Mouse (Mus musculus): ENCODE data around the gene Ccdc92b. TPM values are rescaled to one million over a fixed set of nuclear protein-coding genes. Genes with fewer than 3 reads are reported as not detected.

Gene Ccdc92b
- polyA plus RNA-seq, 1 experiment from 2014 or later, result 0.69 TPM

DNA sequence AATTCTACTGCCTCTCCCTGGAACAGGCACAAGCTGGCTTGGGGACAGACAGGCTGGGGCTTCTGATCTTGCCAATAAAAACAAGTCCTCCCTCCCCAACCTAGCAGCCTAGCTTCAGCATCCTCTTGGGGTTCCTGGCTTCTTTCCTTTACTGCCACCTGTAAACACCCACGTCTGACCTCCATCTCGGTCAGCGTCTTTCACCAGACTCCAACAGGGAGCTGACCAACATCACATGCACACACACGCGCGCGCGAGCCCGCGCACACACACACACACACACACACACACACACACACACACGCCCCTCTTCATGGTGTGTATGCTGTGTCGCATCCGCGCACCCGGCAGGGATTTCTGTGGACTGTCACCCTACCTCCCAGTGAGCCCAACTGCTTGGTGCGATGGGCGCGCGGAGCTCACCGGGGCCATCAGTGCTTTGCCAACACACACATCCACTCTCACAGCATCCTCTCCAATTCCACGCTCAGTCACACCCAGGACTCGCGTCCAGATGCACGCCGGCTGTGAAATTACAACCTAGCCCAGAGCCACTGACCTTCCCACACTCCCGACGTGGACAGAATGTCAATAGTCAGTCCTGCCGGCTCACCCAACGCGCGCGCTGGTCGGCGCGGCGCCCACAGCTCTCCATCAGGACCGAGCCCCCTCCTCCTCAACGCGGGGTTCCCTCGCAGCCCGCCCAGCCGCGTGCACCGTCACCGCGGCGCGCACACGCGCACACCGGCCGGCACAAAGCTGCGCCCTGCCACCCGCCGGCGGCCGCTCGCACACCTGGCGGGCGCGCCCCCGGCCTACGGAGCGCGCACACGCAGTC lies 29.8 kb upstream of the Ccdc92b start:
- Histone ChIP-seq H3K4me1 (peaks cover 11% of the 10 kb centered on the region), H3K36me3 (replicated peaks) (no peaks in the 10 kb centered on the region), H3K4me3 (peak overlapping the region; percentile 59), H3K9me3 (no peaks in the 10 kb centered on the region), H3K27me3 (replicated peaks; ENCODE audit: low read depth, poor library complexity, severe bottlenecking) (peaks cover 73% of the 10 kb centered on the region), H3K27ac (replicated peaks) (no peak overlapping the region)
- peak; percentile 37 for DNase-seq (ENCODE audit: low spot score)
- WGBS, result 4% methylated on average over 66 of the region's 66 CpGs

DNA sequence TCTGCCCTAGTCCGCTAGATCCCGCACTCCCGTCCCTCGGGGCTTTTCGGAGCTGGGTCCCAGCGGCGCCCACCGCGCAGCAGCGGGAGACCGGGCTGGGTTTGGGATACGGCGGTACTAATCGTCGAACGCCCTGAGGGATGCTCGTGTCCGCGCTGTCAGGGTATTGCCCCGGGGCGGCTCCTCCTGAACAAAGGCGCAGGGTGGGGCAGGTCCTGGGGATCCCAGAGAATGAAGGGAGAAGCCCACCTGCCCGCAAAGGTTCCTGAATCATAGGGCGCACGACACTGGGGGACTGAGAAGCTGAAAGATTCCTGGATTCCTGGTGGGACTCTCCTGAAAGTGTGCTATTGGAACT lies 29.2 kb upstream of the Ccdc92b start:
- no peak overlapping the region for H3K27ac ChIP-seq (replicated peaks)
- no peaks in the 10 kb centered on the region for H3K9me3 ChIP-seq
- no peak for DNase-seq (ENCODE audit: low spot score)
- H3K4me3 ChIP-seq, result peak overlapping the region; percentile 59
- H3K4me1 ChIP-seq, result peaks cover 11% of the 10 kb centered on the region
- peaks cover 73% of the 10 kb centered on the region for H3K27me3 ChIP-seq (replicated peaks; ENCODE audit: low read depth, poor library complexity, severe bottlenecking)
- H3K36me3 ChIP-seq (replicated peaks), result no peaks in the 10 kb centered on the region
- WGBS, result under 1% methylated on average over 25 of the region's 25 CpGs

DNA sequence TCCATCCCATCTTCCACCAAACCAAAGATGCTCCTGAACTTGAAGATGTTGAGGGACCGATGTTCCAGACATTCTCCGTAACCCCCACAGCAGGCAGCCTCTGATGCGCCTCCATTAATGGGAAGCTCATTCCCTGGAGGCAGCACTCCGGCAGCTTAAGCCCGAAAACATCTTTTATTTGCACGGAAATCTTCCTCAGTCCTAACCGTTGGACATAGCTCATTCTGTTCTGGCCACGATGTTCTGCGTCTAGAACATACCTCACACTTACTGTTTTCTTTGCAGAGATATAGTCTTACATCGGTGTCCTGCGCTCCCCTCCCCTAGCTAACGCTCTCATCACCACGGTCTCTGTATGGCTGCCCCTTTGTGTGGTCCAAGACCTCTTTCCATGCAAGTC lies 28.7 kb upstream of the Ccdc92b start:
- no peaks in the 10 kb centered on the region for H3K36me3 ChIP-seq (replicated peaks)
- no peak for DNase-seq (ENCODE audit: low spot score)
- H3K27me3 ChIP-seq (replicated peaks; ENCODE audit: low read depth, poor library complexity, severe bottlenecking), result peaks cover 73% of the 10 kb centered on the region
- H3K9me3 ChIP-seq, result no peaks in the 10 kb centered on the region
- peaks cover 11% of the 10 kb centered on the region for H3K4me1 ChIP-seq
- 34% methylated on average over 13 of the region's 13 CpGs for WGBS
- H3K27ac ChIP-seq (replicated peaks), result no peak overlapping the region
- H3K4me3 ChIP-seq, result peak overlapping the region; percentile 59; the same call in 1 of the 2 replicates

DNA sequence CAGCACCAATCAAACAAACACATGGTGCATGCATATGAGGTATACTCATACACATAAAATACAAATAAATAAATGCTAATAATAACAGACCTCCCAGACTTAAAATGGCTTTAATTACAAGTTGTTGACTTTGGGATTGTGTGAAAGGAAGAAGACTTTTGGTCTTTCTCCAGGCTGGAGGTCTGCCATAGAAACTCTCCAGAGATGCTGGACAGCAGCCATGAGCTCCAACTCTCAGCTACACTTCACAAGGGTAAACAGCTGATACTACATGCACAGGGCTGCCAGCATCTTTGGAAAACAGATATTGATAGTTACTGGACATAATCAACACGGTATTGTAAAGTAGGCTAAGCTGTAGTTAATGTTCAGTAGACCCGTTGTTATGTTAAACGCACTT lies 27.2 kb upstream of the Ccdc92b start:
- 82% methylated on average over 3 of the region's 3 CpGs for WGBS
- peaks cover 11% of the 10 kb centered on the region for H3K4me1 ChIP-seq
- H3K27ac ChIP-seq (replicated peaks), result no peak overlapping the region
- no peak overlapping the region for H3K4me3 ChIP-seq
- H3K27me3 ChIP-seq (replicated peaks; ENCODE audit: low read depth, poor library complexity, severe bottlenecking), result peaks cover 59% of the 10 kb centered on the region
- no peaks in the 10 kb centered on the region for H3K9me3 ChIP-seq
- DNase-seq (ENCODE audit: low spot score), result no peak
- no peaks in the 10 kb centered on the region for H3K36me3 ChIP-seq (replicated peaks)

DNA sequence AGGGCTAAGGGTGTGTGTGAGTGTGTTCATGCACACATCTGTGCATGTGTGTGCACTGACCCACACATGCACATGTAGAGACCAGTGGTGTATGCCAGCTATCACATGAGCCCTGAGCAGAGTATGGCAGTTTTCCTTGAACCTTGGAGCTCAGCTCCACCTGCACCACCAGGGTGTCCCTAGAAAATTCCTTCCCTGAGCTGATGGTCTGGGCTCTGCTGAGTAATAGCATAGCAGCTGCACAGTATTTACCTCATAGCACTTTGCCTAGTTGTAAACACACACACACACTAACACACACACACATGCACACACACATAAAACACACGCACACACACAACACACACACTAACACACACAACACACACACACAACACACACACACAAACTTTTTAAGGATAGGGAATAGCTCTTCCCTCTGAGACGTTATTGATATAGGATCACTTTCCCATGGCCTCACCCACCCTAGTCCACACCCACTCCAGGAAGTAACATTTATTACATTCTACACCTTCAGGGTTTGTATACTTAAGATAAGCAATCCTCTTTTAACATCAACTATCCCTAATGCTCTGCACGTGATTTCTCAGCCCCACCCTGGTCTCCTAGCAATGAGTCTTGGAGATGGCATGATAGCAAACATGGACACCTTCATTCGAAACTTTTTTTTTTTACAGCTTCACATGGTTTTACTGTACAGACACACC lies 22.0 kb upstream of the Ccdc92b start:
- no peak overlapping the region for H3K27ac ChIP-seq (replicated peaks)
- 78% methylated on average over 4 of the region's 4 CpGs for WGBS
- H3K36me3 ChIP-seq (replicated peaks), result no peaks in the 10 kb centered on the region
- no peak overlapping the region for H3K4me3 ChIP-seq
- DNase-seq (ENCODE audit: low spot score), result no peak
- no peaks in the 10 kb centered on the region for H3K4me1 ChIP-seq
- peaks cover 8% of the 10 kb centered on the region for H3K27me3 ChIP-seq (replicated peaks; ENCODE audit: low read depth, poor library complexity, severe bottlenecking)
- peaks cover 8% of the 10 kb centered on the region; the same call in 1 of the 2 replicates for H3K9me3 ChIP-seq

DNA sequence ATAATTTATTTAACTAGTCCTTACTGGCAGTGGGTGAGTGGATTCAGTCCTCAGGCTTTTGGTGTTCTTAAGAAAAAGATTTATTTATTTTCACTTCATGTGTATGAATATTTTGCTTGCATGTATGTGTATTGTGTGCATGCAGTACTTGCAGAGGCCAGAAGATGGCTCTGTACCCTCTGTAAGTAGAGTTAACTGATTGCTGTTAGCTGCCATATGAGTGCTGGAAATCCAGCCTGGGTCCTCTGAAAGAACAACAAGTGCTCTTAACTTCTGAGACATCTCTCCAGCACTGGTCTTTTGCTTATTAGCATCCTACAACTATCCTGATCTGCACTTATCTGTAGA lies 21.4 kb upstream of the Ccdc92b start:
- no peak for DNase-seq (ENCODE audit: low spot score)
- peaks cover 3% of the 10 kb centered on the region for H3K27me3 ChIP-seq (replicated peaks; ENCODE audit: low read depth, poor library complexity, severe bottlenecking)
- no peaks in the 10 kb centered on the region for H3K36me3 ChIP-seq (replicated peaks)
- peaks cover 8% of the 10 kb centered on the region; the same call in 1 of the 2 replicates for H3K9me3 ChIP-seq
- no peaks in the 10 kb centered on the region for H3K4me1 ChIP-seq
- no peak overlapping the region for H3K27ac ChIP-seq (replicated peaks)
- no peak overlapping the region for H3K4me3 ChIP-seq

DNA sequence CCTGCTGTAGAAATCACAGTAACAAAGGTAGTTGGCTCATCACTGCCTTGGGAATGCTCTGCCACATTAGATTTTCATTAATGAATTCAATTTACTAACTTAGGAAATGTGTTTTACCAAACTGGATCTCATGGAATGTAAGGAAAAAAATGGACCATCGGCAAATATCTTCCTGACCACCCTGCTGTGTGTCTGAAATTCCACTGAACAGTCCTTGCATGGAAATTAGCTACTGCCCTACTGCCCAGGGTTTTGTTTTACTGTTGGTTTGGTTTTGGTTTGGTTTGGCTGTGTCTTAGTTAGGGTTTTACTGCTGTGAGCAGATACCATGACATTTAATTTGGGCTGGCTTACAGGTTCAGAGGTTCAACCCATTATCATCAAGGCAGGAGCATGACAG lies 17.1 kb upstream of the Ccdc92b start:
- H3K27me3 ChIP-seq (replicated peaks; ENCODE audit: low read depth, poor library complexity, severe bottlenecking), result no peaks in the 10 kb centered on the region
- no peaks in the 10 kb centered on the region for H3K36me3 ChIP-seq (replicated peaks)
- WGBS, result 92% methylated on average over 1 of the region's 1 CpGs
- H3K9me3 ChIP-seq, result peaks cover 8% of the 10 kb centered on the region; the same call in 1 of the 2 replicates
- H3K4me3 ChIP-seq, result no peak overlapping the region
- H3K4me1 ChIP-seq, result no peaks in the 10 kb centered on the region
- H3K27ac ChIP-seq (replicated peaks), result no peak overlapping the region
- DNase-seq (ENCODE audit: low spot score), result no peak

DNA sequence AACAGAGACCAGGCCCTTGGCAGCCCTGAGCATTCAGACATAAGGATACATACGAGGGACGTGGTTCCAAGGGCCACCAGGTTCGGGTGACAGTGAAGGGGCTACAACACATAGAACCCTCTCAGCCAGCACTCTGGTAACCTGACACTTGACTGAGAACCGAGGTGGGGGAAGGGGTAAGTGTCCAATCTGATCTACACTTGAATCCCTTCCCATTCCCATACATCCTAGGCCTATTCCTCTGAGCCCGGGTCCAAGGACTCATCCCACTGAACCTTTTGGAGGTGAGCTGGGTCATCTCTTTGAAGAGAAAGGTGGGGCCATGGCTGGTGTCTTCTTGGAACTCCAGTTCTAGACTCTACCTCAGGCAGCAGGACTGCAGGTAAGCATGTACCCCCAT lies 9.3 kb upstream of the Ccdc92b start:
- H3K36me3 ChIP-seq (replicated peaks), result no peaks in the 10 kb centered on the region
- H3K4me3 ChIP-seq, result peak overlapping the region; percentile 56
- H3K9me3 ChIP-seq, result no peaks in the 10 kb centered on the region
- peaks cover 17% of the 10 kb centered on the region for H3K4me1 ChIP-seq
- WGBS, result 17% methylated on average over 5 of the region's 5 CpGs
- peaks cover 57% of the 10 kb centered on the region for H3K27me3 ChIP-seq (replicated peaks; ENCODE audit: low read depth, poor library complexity, severe bottlenecking)
- H3K27ac ChIP-seq (replicated peaks), result no peak overlapping the region
- no peak for DNase-seq (ENCODE audit: low spot score)

DNA sequence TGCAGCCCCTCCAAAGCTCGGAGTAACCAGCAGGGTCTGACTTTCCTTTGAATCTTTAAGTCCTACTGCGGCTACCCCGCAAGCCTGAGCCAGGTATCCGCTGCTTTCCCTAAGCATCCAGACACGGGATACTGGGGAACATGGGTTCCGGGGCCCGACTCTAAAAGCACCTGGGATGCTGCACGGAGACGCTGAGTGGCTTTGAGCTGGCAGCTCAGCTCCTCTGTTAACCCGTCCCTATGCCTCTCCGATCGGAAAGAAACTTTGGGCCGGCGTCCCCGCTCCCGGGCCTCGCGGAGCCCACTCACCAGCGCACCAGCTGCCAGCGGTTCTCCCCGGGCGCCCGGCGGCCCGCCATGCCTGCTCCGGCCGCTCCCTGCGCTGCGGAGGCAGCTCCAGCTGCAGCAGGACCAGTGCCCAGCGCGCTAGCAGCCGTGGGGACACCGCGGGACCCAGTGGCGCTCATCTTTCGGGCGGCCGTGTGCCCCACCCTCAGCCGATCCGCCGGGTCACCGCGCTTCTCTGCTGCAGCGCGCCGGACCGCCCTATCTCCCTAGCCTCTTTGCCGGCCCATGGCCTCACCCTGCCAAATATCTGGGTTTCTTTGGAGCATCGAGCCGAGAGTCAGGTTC lies 8.7 kb upstream of the Ccdc92b start, which contains the start of gene Rap1gap2:
Gene Rap1gap2 (minus strand): TSS at position 371 of the 632 bp plus-strand sequence.
- peaks cover 63% of the 10 kb centered on the region for H3K27me3 ChIP-seq (replicated peaks; ENCODE audit: low read depth, poor library complexity, severe bottlenecking)
- DNase-seq (ENCODE audit: low spot score), result peak; percentile 50
- peaks cover 17% of the 10 kb centered on the region for H3K4me1 ChIP-seq
- H3K27ac ChIP-seq (replicated peaks), result no peak within 1 kb of the TSS
- WGBS, result under 1% methylated on average over 50 of the region's 50 CpGs
- H3K4me3 ChIP-seq, result peak within 1 kb of the TSS; percentile 56
- no peaks in the 10 kb centered on the region for H3K9me3 ChIP-seq
- H3K36me3 ChIP-seq (replicated peaks), result no peaks in the 10 kb centered on the region

DNA sequence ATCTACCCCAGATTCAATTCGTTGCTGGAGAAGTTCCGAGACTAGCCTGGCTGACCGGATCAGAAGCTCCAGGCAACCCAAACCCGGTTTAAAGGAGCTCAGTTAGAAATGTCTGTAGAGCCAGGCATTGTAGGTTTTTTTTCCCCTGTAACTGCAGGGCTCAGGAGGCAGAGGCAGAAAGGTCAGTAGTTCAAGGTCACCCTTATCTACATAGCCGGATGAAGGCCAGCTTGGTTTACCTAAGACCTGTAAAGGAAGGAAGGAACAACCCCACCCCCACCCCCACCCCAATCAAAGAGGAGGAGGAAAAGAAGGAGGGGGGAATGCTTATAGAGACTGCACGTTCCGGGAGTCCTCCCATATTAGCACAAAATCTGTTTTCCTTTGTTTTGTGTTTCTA lies 8.0 kb upstream of the Ccdc92b start:
- Histone ChIP-seq H3K27ac (replicated peaks) (no peak overlapping the region), H3K36me3 (replicated peaks) (no peaks in the 10 kb centered on the region), H3K4me3 (no peak overlapping the region), H3K9me3 (no peaks in the 10 kb centered on the region), H3K27me3 (replicated peaks; ENCODE audit: low read depth, poor library complexity, severe bottlenecking) (peaks cover 63% of the 10 kb centered on the region), H3K4me1 (peaks cover 17% of the 10 kb centered on the region)
- 18% methylated on average over 7 of the region's 7 CpGs for WGBS
- no peak for DNase-seq (ENCODE audit: low spot score)

DNA sequence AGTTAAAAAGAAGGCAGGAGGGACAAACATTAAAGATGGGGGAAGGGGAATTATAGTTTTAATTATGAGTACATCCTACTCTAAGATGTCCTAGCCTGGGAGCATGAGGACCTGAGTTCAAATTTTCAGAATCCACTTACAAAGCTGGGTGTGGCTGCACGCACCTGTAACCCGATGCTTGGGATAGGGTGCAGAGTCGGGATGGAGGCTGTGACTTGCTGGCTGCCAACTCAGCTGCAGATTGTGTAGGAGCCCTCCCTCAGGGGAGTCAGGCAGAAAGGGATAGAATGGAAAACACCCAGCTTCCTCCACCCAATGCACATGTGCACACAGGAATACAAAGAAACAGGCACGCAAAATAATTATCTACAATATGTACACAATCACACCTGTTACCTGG lies 6.0 kb upstream of the Ccdc92b start:
- H3K4me1 ChIP-seq, result peaks cover 17% of the 10 kb centered on the region
- no peak overlapping the region for H3K4me3 ChIP-seq
- H3K27me3 ChIP-seq (replicated peaks; ENCODE audit: low read depth, poor library complexity, severe bottlenecking), result peaks cover 68% of the 10 kb centered on the region
- no peaks in the 10 kb centered on the region for H3K9me3 ChIP-seq
- 63% methylated on average over 4 of the region's 4 CpGs for WGBS
- H3K27ac ChIP-seq (replicated peaks), result no peak overlapping the region
- DNase-seq (ENCODE audit: low spot score), result no peak
- H3K36me3 ChIP-seq (replicated peaks), result no peaks in the 10 kb centered on the region

DNA sequence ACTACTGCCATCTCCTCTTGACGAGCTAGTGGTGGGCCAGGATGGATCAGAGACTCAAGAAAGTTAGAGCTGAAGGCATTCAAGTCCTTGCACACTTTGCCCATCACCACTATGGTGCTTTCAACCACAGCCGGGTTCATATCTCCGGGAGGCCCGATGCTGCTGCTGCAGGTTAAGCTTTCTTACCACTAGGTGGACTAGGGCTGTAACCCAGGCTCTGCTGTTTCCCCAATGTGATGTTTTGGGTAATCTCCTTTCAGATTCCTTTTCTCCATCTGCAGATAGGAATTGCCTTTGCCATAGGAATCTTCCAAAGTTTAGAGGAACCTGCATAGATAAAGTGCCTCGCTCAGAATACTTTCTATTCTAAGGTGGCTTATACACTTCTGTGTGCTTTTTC lies 3.8 kb upstream of the Ccdc92b start:
- Histone ChIP-seq H3K36me3 (replicated peaks) (no peaks in the 10 kb centered on the region), H3K4me1 (peaks cover 19% of the 10 kb centered on the region), H3K4me3 (no peak overlapping the region), H3K27ac (replicated peaks) (no peak overlapping the region), H3K27me3 (replicated peaks; ENCODE audit: low read depth, poor library complexity, severe bottlenecking) (peaks cover 69% of the 10 kb centered on the region), H3K9me3 (no peaks in the 10 kb centered on the region)
- WGBS, result 58% methylated on average over 5 of the region's 5 CpGs
- no peak for DNase-seq (ENCODE audit: low spot score)

DNA sequence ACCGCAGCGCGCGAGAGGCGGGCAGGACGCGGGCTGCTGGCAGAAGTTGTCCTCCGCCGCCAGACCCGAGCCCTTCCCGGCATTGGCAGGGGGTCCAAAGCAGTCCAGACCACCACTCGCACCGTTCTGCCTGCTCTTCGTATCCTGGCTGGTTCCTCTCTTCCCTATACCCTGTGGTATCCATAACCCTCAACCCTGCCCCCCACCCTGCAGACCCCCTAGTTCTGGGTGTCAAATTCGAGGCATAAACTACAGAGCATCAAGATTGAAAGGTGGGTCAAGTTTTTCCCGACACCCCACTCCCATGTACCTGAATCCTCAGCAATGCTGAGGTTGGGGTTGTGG lies 523 bp downstream of the Ccdc92b start:
- Histone ChIP-seq H3K36me3 (replicated peaks) (no peaks in the 10 kb centered on the region), H3K4me1 (peaks cover 9% of the 10 kb centered on the region), H3K27me3 (replicated peaks; ENCODE audit: low read depth, poor library complexity, severe bottlenecking) (peaks cover 55% of the 10 kb centered on the region), H3K27ac (replicated peaks) (peak overlapping the region; percentile 35; the same call in 1 of the 2 replicates), H3K9me3 (no peaks in the 10 kb centered on the region), H3K4me3 (peak overlapping the region; percentile 56)
- no peak for DNase-seq (ENCODE audit: low spot score)
- WGBS, result 3% methylated on average over 16 of the region's 16 CpGs

Data from embryonic facial prominence, embryonic 10.5 days (tissue).